Mouse (Mus musculus): ENCODE data around the gene Pink1. TPM values are rescaled to one million over a fixed set of nuclear protein-coding genes. Genes with fewer than 3 reads are reported as not detected.
"Not testable (repeated sequence)": the region's sequence is repeated elsewhere in the genome, so short reads cannot be mapped to it uniquely, and the experiment has no call there.

Pink1 gene
- polyA plus RNA-seq, 1 experiment from 2014 or later = 105 TPM

DNA sequence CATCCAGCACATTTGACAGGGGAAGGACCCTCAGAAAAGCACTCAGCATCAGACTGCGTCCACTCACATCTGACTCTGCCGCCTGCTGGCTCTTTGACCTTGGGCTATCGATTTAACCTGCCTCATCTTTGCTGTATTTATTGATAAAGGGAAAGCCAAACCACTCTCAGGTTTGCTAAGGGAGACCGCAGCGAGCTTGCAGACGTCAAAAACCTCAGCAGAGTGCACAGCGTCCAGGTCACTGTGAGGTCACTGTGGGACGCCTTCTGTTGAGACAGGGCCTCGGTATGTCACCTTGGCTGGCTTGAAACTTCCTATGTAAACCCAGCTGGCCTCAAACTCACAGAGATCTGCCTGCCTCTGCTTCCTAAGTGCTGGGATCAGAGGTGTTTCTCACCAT, 11.2 kb upstream of the Pink1 start:
- no peak overlapping the region for H3K27ac ChIP-seq
- no peak overlapping the region for H3K9ac ChIP-seq
- H3K27me3 ChIP-seq (replicated peaks) = no peaks in the 10 kb centered on the region
- no peaks in the 10 kb centered on the region for H3K36me3 ChIP-seq (replicated peaks)
- ATAC-seq (replicated peaks) = no peak
- no peaks in the 10 kb centered on the region for H3K4me1 ChIP-seq
- no peak overlapping the region for H3K4me3 ChIP-seq
- WGBS = 86% methylated on average over 9 of the region's 9 CpGs
- no peak overlapping the region for H3K4me2 ChIP-seq
- H3K9me3 ChIP-seq = no peaks in the 10 kb centered on the region

DNA sequence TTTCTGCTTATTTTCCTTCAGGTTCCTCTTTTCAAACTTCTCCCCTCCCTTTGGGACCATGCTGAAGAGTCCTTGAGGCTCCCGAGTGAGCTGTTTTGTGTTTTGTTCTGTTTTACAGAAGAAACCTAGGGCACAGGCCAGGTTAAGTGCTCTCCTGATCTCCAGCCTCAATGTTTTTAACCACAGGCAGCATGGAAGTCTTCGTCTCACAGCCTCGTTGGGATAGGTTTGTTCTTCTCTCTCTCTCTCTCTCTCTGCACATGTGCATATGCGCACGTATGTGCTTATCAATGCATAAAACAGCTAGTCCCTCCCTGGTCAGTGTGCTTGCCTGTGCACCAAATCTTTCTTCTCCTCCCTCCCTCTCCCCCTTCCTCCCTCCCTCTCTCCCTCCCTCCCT, 10.8 kb upstream of the Pink1 start:
- H3K4me3 ChIP-seq = no peak overlapping the region
- H3K27ac ChIP-seq = no peak overlapping the region
- H3K27me3 ChIP-seq (replicated peaks) = no peaks in the 10 kb centered on the region
- H3K4me2 ChIP-seq = no peak overlapping the region
- H3K4me1 ChIP-seq = no peaks in the 10 kb centered on the region
- H3K9ac ChIP-seq = no peak overlapping the region
- H3K36me3 ChIP-seq (replicated peaks) = no peaks in the 10 kb centered on the region
- 72% methylated on average over 5 of the region's 5 CpGs for WGBS
- ATAC-seq (replicated peaks) = no peak
- H3K9me3 ChIP-seq = no peaks in the 10 kb centered on the region

DNA sequence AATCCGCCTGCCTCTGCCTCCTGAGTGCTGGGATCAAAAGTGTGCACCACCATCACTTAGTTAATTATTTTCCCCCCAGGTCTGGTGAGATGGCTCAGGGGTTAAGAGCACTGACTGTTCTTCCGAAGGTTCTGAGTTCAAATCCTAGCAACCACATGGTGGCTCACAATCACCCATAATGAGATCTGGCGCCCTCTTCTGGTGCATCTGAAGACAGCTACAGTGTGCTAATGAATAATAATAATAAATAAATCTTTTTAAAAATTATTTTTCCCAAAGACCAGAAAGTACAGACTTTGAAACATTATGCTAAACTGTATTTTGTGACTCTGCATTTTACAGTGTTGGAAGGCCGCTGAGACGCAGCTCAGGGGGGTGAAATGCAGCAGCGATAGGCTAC, 9.5 kb upstream of the Pink1 start:
- Histone ChIP-seq H3K27me3 (replicated peaks) (no peaks in the 10 kb centered on the region), H3K36me3 (replicated peaks) (no peaks in the 10 kb centered on the region), H3K9me3 (no peaks in the 10 kb centered on the region), H3K27ac (no peak overlapping the region), H3K4me3 (no peak overlapping the region), H3K9ac (no peak overlapping the region), H3K4me1 (no peaks in the 10 kb centered on the region; the same call in 1 of the 2 replicates), H3K4me2 (no peak overlapping the region)
- WGBS = 84% methylated on average over 6 of the region's 6 CpGs
- ATAC-seq (replicated peaks) = no peak

DNA sequence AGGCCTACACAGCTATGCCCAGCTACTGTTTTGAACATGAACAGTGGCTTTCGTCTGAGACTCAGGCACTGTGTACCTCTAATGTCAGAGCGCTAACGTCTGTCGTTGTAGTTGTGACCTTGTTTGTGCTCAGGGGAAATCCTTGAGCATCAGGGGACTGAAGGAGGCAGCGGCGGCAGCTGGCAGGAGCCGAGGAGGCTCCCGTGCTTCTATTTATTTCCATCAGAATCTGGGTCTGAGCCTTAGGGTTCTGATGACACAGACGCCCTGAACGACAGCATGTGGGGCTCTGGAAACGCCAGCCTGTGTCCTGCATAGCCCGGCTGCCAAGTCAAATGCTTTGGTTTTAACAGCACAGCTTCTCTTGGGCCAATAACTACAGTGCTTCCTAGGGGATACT, 8.9 kb upstream of the Pink1 start:
- 80% methylated on average over 12 of the region's 12 CpGs for WGBS
- H3K27ac ChIP-seq = no peak overlapping the region
- no peaks in the 10 kb centered on the region; the same call in 1 of the 2 replicates for H3K4me1 ChIP-seq
- H3K4me2 ChIP-seq = no peak overlapping the region
- H3K9ac ChIP-seq = no peak overlapping the region
- H3K4me3 ChIP-seq = no peak overlapping the region
- no peaks in the 10 kb centered on the region for H3K27me3 ChIP-seq (replicated peaks)
- H3K36me3 ChIP-seq (replicated peaks) = no peaks in the 10 kb centered on the region
- H3K9me3 ChIP-seq = no peaks in the 10 kb centered on the region
- no peak for ATAC-seq (replicated peaks)

DNA sequence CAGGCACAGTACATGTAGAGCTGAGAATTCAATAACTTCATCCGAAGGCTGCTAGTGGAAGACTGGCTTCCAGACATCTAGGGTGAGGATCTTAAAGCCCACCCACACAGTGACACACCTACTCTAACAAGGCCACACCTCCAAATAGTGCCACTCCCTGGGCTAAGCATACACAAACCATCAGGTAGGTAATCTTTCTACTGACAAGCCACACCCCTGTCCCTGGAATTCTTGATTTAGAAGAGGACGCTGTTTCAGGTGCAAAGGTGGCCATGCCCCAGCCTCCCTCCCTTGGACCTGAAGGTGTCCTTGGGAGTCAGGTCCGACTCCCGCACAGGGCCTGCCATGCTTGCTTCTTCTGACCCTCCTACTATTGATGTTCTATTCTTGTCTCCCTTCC, 7.0 kb upstream of the Pink1 start:
- Histone ChIP-seq H3K9ac (no peak overlapping the region), H3K36me3 (replicated peaks) (no peaks in the 10 kb centered on the region), H3K4me3 (no peak overlapping the region), H3K27me3 (replicated peaks) (no peaks in the 10 kb centered on the region), H3K4me2 (no peak overlapping the region), H3K9me3 (no peaks in the 10 kb centered on the region), H3K4me1 (no peaks in the 10 kb centered on the region; the same call in 1 of the 2 replicates), H3K27ac (no peak overlapping the region)
- ATAC-seq (replicated peaks) = no peak
- WGBS = 95% methylated on average over 4 of the region's 4 CpGs

DNA sequence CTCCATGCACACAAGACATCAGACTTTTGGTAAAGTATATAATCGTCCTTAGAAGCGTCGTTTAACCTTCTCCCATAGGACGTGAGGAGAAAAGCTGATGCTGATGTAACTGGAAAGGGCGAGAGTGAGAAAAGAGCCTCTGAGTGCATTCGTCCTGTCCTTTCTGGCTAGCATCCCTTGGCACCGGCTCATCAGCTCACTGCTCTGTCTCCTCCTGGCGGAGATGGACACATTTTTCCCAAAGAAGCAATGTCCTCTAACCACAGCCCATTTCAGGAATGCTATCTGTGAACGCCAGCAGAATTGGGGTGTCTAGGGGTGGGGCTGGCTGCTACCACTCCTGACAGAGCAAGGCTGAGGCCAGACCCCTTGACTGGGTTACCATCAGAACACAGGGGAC, 5.5 kb upstream of the Pink1 start:
- Histone ChIP-seq H3K9ac (no peak overlapping the region), H3K27ac (0 out of 2 replicates have a peak overlapping the region, but pooled peaks have one; percentile 15), H3K4me3 (no peak overlapping the region), H3K4me1 (peaks cover 5% of the 10 kb centered on the region), H3K27me3 (replicated peaks) (no peaks in the 10 kb centered on the region), H3K36me3 (replicated peaks) (no peaks in the 10 kb centered on the region), H3K9me3 (no peaks in the 10 kb centered on the region), H3K4me2 (no peak overlapping the region)
- 76% methylated on average over 9 of the region's 9 CpGs for WGBS
- ATAC-seq (replicated peaks) = no peak

DNA sequence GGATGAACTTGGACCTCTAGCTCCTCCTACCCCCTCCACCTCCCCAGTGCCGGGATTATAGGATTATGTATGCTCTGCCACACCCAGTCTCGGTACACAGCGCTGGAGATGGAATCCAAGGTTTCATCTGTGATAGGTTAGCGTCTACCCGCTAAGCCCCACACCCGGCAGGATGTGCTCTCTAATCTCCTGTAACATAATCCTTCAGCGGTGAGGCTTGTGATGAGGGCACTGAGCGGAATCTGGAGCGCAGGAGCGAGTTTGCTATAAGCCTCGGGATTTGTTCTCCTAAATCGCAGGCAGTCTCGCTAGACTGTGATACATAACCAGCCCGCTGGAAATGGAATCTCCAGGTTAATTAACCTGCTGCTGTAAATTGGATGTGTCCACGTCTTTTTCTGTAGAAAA, 4.2 kb upstream of the Pink1 start:
- peak; percentile 15; the same call in 1 of the 2 replicates for ATAC-seq (replicated peaks)
- Histone ChIP-seq H3K36me3 (replicated peaks) (no peaks in the 10 kb centered on the region), H3K27me3 (replicated peaks) (no peaks in the 10 kb centered on the region), H3K4me3 (no peak overlapping the region), H3K9me3 (no peaks in the 10 kb centered on the region), H3K9ac (no peak overlapping the region), H3K4me1 (peaks cover 11% of the 10 kb centered on the region), H3K27ac (peak overlapping the region; percentile 42; the same call in 1 of the 2 replicates), H3K4me2 (peak overlapping the region; percentile 19)
- 8% methylated on average over 15 of the region's 15 CpGs for WGBS

DNA sequence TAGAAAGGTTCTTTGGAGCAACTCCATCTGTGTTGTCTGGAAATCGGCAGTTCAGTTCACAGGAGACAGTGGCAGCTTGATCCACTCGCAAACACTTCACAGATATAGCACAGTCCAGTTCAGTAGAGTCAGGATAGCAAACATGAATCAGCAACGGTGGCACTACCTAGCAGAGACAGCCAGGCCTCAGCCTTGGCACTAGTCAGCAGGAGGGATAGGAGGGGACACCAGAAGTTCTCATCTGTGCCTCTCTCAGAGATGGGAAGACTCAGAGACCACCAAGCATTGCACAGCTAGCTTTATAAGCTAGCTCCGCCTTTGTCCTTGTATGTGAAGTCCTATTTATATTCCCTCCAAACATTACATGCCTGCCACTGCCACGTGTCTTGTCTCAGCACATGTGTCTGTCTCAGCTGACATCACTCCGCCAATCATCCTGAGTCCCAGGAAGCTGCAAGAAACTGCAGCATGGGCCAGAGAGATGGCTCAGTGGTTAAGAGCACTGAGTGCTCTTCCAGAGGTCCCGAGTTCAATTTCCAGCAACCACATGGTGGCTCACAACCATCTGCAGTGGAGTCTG, 1.9 kb upstream of the Pink1 start:
- 68% methylated on average over 7 of the region's 7 CpGs for WGBS
- H3K27me3 ChIP-seq (replicated peaks) = no peaks in the 10 kb centered on the region
- peaks cover 30% of the 10 kb centered on the region for H3K4me1 ChIP-seq
- no peaks in the 10 kb centered on the region for H3K9me3 ChIP-seq
- 0 out of 2 replicates have a peak overlapping the region, but pooled peaks have one; percentile 25 for H3K27ac ChIP-seq
- H3K9ac ChIP-seq = no peak overlapping the region
- ATAC-seq (replicated peaks) = no peak
- peak overlapping the region; percentile 26 for H3K4me3 ChIP-seq
- H3K36me3 ChIP-seq (replicated peaks) = no peaks in the 10 kb centered on the region
- peak overlapping the region; percentile 40 for H3K4me2 ChIP-seq

DNA sequence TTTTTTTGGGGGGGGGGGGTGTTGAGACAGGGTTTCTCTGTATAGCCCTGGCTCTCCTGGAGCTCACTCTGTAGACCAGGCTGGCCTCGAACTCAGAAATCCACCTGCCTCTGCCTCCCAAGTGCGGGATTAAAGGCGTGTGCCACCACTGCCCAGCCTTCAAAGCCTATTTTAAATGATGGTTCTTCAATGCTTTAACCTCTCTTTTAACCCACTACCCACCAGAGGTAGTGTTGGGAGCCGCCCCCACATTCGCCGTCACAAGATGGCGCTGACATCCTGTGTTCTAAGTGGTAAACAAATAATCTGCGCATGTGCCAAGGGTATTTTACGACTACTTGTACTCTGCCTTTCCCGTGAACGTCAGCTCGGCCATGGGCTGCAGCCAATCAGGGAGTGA, 1.0 kb upstream of the Pink1 start:
- H3K27ac ChIP-seq; H3K9ac ChIP-seq; H3K27me3 ChIP-seq (replicated peaks); H3K36me3 ChIP-seq (replicated peaks); ATAC-seq (replicated peaks); H3K9me3 ChIP-seq; H3K4me3 ChIP-seq; H3K4me2 ChIP-seq: not testable (repeated sequence)
- 43% methylated on average over 8 of the region's 12 CpGs for WGBS
- H3K4me1 ChIP-seq = peaks cover 37% of the 10 kb centered on the region

DNA sequence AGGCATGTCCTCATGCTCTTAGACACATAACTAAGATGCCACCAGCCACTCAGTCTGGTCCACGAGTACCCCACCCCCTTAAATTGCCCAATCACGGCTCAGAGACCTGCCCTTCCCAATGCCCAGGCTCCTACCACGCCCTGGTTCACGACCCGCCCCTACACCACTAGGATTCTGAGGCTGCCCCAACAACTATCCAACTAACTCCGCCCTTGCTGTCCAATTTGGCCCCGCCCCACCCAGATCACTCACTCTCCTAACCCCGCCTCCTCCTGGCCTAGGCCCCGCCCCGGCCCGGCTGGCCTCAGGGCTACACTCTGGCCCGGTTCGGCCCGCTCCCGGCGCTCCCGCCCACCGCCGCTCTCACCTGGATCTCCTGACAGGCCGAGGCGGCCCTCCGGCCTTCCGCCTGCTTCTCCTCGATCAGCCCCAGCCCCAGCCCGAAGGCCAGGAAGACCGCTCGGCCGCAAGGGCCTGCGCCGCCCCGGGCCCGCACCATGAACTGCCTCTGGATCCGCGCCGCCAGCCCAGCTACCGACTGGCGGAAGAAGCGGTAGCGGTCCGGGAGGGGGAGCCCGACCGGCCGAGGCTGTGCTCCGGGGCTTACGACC, 536 bp downstream of the Pink1 start:
- peaks cover 38% of the 10 kb centered on the region for H3K4me1 ChIP-seq
- WGBS = 1% methylated on average over 45 of the region's 45 CpGs
- peak overlapping the region; percentile 77 for H3K9ac ChIP-seq
- H3K36me3 ChIP-seq (replicated peaks) = 0 out of 2 replicates have a peak, but pooled peaks cover under 1% of the 10 kb centered on the region
- peak; percentile 86 for ATAC-seq (replicated peaks)
- H3K27ac ChIP-seq = peak overlapping the region; percentile 92
- peak overlapping the region; percentile 56 for H3K4me2 ChIP-seq
- H3K9me3 ChIP-seq = no peaks in the 10 kb centered on the region
- no peaks in the 10 kb centered on the region for H3K27me3 ChIP-seq (replicated peaks)
- H3K4me3 ChIP-seq = peak overlapping the region; percentile 80

DNA sequence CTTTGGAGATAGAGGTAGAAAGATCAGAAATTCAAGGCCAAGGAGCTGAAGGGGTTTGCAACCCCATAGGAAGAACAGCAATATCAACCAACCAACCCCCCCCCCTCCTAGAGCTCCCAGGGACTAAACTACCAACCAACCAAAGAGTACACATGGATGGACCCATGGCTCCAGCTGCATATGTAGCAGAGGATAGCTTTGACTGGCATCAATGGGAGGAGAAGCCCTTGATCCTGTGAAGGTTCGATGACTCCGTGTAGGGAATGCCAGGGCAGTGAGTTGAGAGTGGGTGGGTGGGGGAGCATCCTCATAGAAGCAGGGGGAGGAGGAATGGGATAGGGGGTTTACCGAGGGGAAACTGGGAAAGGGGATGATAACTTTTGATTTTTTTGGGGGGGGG, 1.7 kb downstream of the Pink1 start:
- Histone ChIP-seq H3K9me3 (no peaks in the 10 kb centered on the region), H3K4me3 (no peak overlapping the region), H3K4me2 (no peak overlapping the region), H3K36me3 (replicated peaks) (0 out of 2 replicates have a peak, but pooled peaks cover 3% of the 10 kb centered on the region), H3K27me3 (replicated peaks) (no peaks in the 10 kb centered on the region), H3K27ac (no peak overlapping the region), H3K4me1 (peaks cover 38% of the 10 kb centered on the region), H3K9ac (no peak overlapping the region)
- ATAC-seq (replicated peaks) = no peak
- whole genome bisulfite sequencing = 87% methylated on average over 3 of the region's 3 CpGs

DNA sequence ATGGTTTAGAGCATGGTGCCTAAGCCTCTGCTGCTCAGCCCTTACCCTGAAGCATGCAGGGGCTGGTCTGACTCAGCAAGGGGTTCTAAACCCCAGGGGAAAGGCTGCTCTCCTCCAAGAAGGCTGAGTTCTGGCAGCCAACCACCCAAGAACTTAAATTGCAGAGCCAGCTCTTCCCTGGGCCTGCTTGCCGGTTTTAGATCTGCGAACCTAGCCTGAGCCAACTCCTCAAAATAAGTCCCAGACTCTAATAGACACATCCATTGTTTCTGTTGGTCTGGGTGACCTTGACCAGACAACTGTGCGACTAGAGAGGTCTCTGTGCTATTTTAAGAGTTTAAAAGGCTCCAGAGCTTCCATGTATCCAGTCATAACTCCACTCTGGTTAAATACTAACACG, 2.4 kb downstream of the Pink1 start:
- 75% methylated on average over 4 of the region's 4 CpGs for WGBS
- Histone ChIP-seq H3K4me2 (no peak overlapping the region), H3K27ac (peak overlapping the region; percentile 49), H3K27me3 (replicated peaks) (no peaks in the 10 kb centered on the region), H3K9me3 (no peaks in the 10 kb centered on the region), H3K9ac (no peak overlapping the region), H3K4me1 (peaks cover 38% of the 10 kb centered on the region), H3K4me3 (no peak overlapping the region), H3K36me3 (replicated peaks) (0 out of 2 replicates have a peak, but pooled peaks cover 3% of the 10 kb centered on the region)
- no peak for ATAC-seq (replicated peaks)

DNA sequence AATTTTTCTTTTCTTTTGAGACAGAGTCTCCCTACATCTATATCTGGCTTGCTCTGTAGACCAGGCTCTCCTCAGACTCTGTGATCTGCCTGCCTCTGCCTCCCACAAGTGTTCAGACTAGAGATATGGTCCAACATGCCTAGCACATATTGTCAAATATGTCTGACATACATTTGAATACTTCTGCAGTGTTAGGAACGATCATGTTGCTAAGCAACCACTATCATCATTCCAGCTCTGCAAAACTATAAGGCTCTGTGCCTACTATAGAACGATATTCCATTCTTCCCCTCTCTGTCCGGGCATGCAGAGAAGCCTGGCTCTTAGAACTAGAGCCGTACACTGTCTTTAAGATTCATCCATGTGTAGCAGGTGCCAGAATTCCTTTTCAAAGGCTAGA, 3.4 kb downstream of the Pink1 start:
- H3K4me3 ChIP-seq = no peak overlapping the region
- peaks cover 36% of the 10 kb centered on the region for H3K4me1 ChIP-seq
- H3K27ac ChIP-seq = peak overlapping the region; percentile 49; the same call in 1 of the 2 replicates
- 0 out of 2 replicates have a peak, but pooled peaks cover 3% of the 10 kb centered on the region for H3K36me3 ChIP-seq (replicated peaks)
- H3K9me3 ChIP-seq = no peaks in the 10 kb centered on the region
- ATAC-seq (replicated peaks) = no peak
- 10% methylated on average over 4 of the region's 4 CpGs for WGBS
- H3K9ac ChIP-seq = no peak overlapping the region
- no peaks in the 10 kb centered on the region for H3K27me3 ChIP-seq (replicated peaks)
- H3K4me2 ChIP-seq = peak overlapping the region; percentile 14; the same call in 1 of the 2 replicates
